Mouse (Mus musculus): ENCODE measurements around the gene Ranbp17. TPM values are rescaled to one million over a fixed set of nuclear protein-coding genes. Genes with fewer than 3 reads are reported as not detected.
A peak's percentile ranks its signal among the peaks of the same experiment; 100 is the strongest.

Gene Ranbp17
- polyA plus RNA-seq, 1 experiment = 1.8 TPM

GRCm38 (mm10) chr11:33196447-33197132 lies 317.0 kb downstream of the Ranbp17 start:
- DNase-seq (ENCODE audit: low spot score) = no peak

- no peak for DNase-seq (ENCODE audit: low spot score)
These were observed 317.8 kb downstream of the Ranbp17 start for GRCm38 (mm10) chr11:33195531-33196446.

- DNase-seq (ENCODE audit: low spot score) = no peak
These were observed 318.5 kb downstream of the Ranbp17 start for GRCm38 (mm10) chr11:33195061-33195460.

GRCm38 (mm10) chr11:33193695-33194094 lies 319.9 kb downstream of the Ranbp17 start:
- no peak for DNase-seq (ENCODE audit: low spot score)

DNA sequence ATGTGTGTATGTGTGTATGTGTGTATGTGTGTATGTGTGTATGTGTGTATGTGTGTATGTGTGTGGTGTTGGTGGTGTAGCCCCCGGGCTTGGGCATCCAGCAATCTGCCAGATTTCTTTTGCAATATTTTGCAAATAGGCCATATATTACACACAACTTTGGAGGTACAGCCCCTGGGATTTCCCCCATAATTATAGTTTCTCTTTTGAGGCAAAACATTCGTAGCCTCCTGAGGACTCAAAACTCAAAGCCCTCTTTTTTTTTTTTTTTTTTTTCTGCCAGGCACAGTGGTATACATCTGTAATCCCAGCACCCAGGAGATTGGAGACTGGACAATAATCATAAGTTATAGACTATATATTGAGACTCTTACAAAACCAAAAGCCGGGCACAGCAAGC lies 331.7 kb downstream of the Ranbp17 start:
- DNase-seq (ENCODE audit: low spot score) = no peak

DNA sequence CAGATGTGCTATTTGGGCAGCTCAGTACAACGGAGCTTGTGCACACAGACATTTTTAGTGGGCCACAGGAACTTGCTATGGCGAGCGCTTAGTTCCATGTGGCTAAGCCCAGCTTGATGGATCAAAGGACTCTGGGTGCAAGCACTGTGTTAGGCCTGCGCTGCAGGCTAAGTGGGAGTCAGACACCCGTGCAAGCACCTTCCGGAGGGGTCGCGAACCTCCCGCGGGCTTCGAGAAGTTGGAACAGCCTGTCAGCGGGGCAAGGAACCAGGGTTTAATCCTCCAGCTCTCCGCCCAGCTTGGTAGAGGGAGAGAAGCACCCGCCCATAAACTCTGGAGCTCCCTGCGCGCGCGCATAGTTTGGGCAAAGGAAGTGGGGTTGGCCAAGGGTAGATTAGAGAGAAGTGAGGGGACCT lies 332.8 kb downstream of the Ranbp17 start:
- no peak for DNase-seq (ENCODE audit: low spot score)

GRCm38 (mm10) chr11:33179802-33180201 lies 333.7 kb downstream of the Ranbp17 start:
- no peak for DNase-seq (ENCODE audit: low spot score)

GRCm38 (mm10) chr11:33176525-33177245 lies 336.9 kb downstream of the Ranbp17 start:
- DNase-seq (ENCODE audit: low spot score) = no peak

GRCm38 (mm10) chr11:33175768-33176167 lies 337.8 kb downstream of the Ranbp17 start:
- DNase-seq (ENCODE audit: low spot score) = no peak

GRCm38 (mm10) chr11:33170489-33170888 lies 343.1 kb downstream of the Ranbp17 start:
- no peak for DNase-seq (ENCODE audit: low spot score)

DNA sequence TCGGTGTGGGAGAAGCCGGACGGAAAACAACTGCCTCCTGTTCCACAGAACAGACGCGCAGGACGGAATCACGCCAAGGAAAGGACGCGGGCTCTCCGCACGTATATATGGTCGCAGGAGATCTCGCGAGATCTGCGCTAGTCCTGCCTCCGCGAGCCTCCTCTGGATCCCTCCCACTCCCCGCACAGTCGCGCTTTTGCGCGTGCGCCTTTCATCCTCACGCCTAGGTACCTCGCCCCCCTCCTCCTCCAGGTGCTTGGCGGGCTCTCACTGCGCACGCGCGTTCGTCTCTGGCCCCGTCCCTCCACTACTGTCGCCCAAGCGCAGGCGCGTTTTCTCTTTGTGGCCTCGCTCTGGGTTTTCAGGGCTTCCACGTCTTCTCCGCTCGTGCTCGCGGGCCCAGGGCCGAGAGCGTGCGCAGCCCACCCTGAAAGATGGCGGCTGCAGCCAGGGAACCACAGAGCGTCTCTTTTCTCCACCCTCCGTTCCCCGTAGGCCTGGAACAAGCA lies 350.5 kb downstream of the Ranbp17 start, which contains the start of gene Npm1:
Gene Npm1, minus strand, starts transcription at position 209 of the 509 bp plus-strand sequence.
- DNase-seq (ENCODE audit: low spot score) = peak; percentile 98

DNA sequence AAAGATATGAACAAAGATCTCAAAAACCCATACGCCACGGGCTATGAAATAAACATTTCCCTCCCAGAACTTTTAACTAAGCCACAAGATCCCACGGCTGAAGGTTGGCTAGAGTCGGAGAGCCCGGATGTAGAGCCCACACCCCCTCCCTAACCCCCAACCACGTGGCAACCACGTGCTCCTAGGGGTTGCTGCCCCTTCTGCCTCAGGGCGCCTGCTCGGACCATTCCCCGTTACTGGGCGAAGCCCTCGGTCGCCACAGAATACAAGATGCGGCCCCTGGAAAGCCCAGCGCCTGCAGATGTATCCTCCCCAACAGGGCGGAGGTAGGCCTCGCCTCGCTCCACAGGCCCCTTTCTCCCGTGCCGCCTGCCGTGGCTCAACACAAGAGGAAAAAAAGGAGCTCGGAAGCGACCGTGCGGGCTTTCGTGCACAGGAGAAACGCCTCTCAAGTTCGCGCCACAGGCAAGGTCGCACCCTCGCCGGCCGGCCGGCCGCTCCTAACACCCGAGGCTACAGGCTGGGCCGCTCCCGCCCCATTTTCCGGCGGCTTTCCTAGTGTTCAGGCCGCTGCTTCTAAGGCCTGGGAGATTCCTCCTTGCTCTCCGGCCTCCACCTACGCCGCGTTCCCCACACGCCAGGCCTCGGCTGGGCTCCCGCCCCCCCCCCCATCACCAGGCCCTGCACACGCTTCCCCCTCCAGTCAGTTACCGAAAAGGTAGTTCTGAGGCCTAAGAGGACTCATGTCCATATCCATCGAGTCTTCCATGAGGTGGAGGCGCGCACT lies 351.1 kb downstream of the Ranbp17 start:
- peak; percentile 55 for DNase-seq (ENCODE audit: low spot score)

Other genes starting within 250 kb of the Ranbp17 start
- gene Gm12117, start 237.0 kb downstream of the Ranbp17 start, polyA plus RNA-seq (2012; rRNA removed) = 0.07 TPM in 1 of 2 replicates, not detected in the other
- gene Gabrp, start 65.2 kb upstream of the Ranbp17 start, polyA plus RNA-seq (2012; rRNA removed) = 0.06 TPM in 2 replicates
- not detected in 2 replicates for gene D130052B06Rik, start 85.6 kb upstream of the Ranbp17 start, polyA plus RNA-seq (2012; rRNA removed)

Data from urinary bladder, adult 2 months (tissue).